Comparison of ENCODE assay signal across 13 mouse cellular contexts in genomic region chr6:73142776-73143175, GRCm38 (mm10).
"Had no signal": no experiment of that assay in that cellular context is flagged by ENCODE, and none has a peak within 500 bp of the region (broad histone marks: within the 10 kb centered on the region; RNA-seq: fewer than 3 reads in every experiment).

No protein-coding gene starts in this region.

- DNase-seq: kidney, adult 8-10 months; kidney, postnatal 36 days; layer of hippocampus, adult 9-11 months; lung, postnatal 36 days; midbrain, embryonic 14.5 days; retina, postnatal 1 day; right cerebral cortex, postnatal 4 days; spleen, adult 18-20 months had no signal

- H3K4me1 ChIP-seq: limb, embryonic 10.5 days; lung, embryonic 15.5 days; neural tube, embryonic 13.5 days; stomach, embryonic 15.5 days had no signal

- H3K9me3 ChIP-seq: limb, embryonic 10.5 days; lung, embryonic 15.5 days; stomach, embryonic 15.5 days had no signal

- H3K4me2 ChIP-seq: liver, embryonic 11.5 days; lung, embryonic 15.5 days; neural tube, embryonic 13.5 days; stomach, embryonic 15.5 days had no signal

- H3K4me3 ChIP-seq: limb, embryonic 10.5 days; lung, embryonic 15.5 days; neural tube, embryonic 13.5 days; stomach, embryonic 15.5 days had no signal

- H3K27me3 ChIP-seq: lung, embryonic 15.5 days; neural tube, embryonic 13.5 days; stomach, embryonic 15.5 days had no signal

- H3K9ac ChIP-seq: lung, embryonic 15.5 days; neural tube, embryonic 13.5 days; stomach, embryonic 15.5 days had no signal

- H3K27ac ChIP-seq: limb, embryonic 10.5 days; lung, embryonic 15.5 days; neural tube, embryonic 13.5 days; stomach, embryonic 15.5 days had no signal

- H3K36me3 ChIP-seq: limb, embryonic 10.5 days; lung, embryonic 15.5 days; neural tube, embryonic 13.5 days; stomach, embryonic 15.5 days had no signal
